Mouse (Mus musculus) forebrain, embryonic 14.5 days (tissue): ENCODE data around the gene Slit1. TPM values are rescaled to one million over a fixed set of nuclear protein-coding genes. Genes with fewer than 3 reads are reported as not detected.

ENCODE experiments used
- ATAC-seq: fragments of 200-750 bp; cut with Nextera tagmentation; 2 replicates; pipeline ENCODE4 v1.8.0; 2017; ENCODE audit warnings: mild to moderate bottlenecking, moderate library complexity
- DNase-seq: peaks from one replicate; pipeline ENCODE4 v3.0.0-alpha.2; 2015; ENCODE audit warnings: low spot score
- H3K27ac ChIP-seq: fragments of 300-500 bp; sonication (generic); 2 replicates; pipeline ENCODE4 v1.5.1; 2014; ENCODE audit warnings: low read depth, mild to moderate bottlenecking, control low read depth, low read length, moderate library complexity
- H3K27me3 ChIP-seq: fragments of 300-500 bp; sonication (generic); replicated peaks from 2 replicates; pipeline ENCODE4 v1.6.1; 2014; ENCODE audit warnings: low read length, control low read depth, mixed read lengths; ENCODE audit not compliant: control insufficient read depth, insufficient read depth
- H3K36me3 ChIP-seq: fragments of 300-500 bp; sonication (generic); 2 replicates; pipeline ENCODE4 v1.6.1; 2014; ENCODE audit warnings: low read length, control low read depth; ENCODE audit not compliant: control insufficient read depth, insufficient read depth
- H3K4me1 ChIP-seq: fragments of 300-500 bp; sonication (generic); 2 replicates; pipeline ENCODE4 v1.6.1; 2014; ENCODE audit warnings: antibody characterized with exemption, low read length, control low read depth; ENCODE audit not compliant: control insufficient read depth, insufficient read depth
- H3K4me2 ChIP-seq: fragments of 300-500 bp; sonication (generic); 2 replicates; pipeline ENCODE4 v1.6.1; 2014; ENCODE audit warnings: mild to moderate bottlenecking, control low read depth, low read length
- H3K4me3 ChIP-seq: fragments of 300-500 bp; sonication (generic); 2 replicates; pipeline ENCODE4 v1.5.1; 2014; ENCODE audit warnings: low read depth, low read length, control low read depth
- H3K9ac ChIP-seq: fragments of 300-500 bp; sonication (generic); 2 replicates; pipeline ENCODE4 v1.6.1; 2014; ENCODE audit warnings: mild to moderate bottlenecking, low read length, control low read depth, moderate library complexity
- H3K9me3 ChIP-seq: fragments of 300-500 bp; sonication (generic); replicated peaks from 2 replicates; pipeline ENCODE4 v1.6.1; 2016; ENCODE audit warnings: low read length, control low read depth, mixed read lengths; ENCODE audit not compliant: control insufficient read depth
- WGBS: fragments of 180-500 bp; shearing (Covaris S2); extraction: QIAGEN DNeasy Blood & Tissue Kit; methylation state at CpG from one replicate; pipeline ENCODE4 v1.1.7; 2014; 5-methylcytosine and 5-hydroxymethylcytosine counted together
- polyA plus RNA-seq: library from polyadenylated mRNA; unstranded; fragments of >200 nt; fragmentation: Nextera tagmentation; extraction: Ambion mirVana; gene quantifications from 2 replicates; pipeline ENCODE4 v1.2.1, GENCODE M21; 2014

Gene Slit1
- polyA plus RNA-seq, 1 experiment from 2014 or later, result 13.5 TPM

DNA sequence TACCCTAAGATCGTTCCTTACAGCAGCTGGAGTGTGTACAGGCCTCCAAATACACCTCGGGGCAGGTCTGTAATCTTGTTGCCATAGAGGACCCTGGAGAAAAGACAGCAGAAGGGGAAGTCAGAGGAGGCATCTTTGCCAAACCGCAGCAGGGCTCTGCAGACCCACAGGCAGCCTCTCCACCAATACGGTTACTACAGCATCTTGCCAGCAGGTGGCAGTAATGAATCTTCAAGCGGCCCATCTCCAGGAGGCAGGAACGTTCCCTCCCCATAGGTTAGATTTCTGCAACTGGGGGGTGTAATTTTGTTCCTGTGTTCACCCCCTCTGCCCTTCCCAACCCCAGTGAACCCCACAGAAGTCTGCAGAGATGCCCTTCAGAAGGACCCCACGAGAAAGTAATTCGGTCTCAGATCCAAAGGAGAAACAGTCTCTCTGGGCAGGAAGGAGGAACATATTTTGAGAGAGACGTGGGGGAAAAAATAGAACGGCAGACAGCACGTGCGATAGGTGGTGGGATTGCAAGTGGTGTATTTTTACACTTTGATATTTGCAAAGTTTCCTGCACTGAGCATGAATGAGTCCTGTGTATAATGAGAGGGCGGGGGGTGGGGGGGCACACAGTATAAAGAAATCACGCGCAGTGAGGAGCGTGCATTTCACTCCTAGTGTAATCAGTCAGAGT is 96.4 kb downstream of the Slit1 start:
- Histone ChIP-seq H3K4me3 (no peak overlapping the region), H3K4me1 (peaks cover 3% of the 10 kb centered on the region; the same call in 1 of the 2 replicates), H3K9me3 (no peaks in the 10 kb centered on the region; the same call in 1 of the 2 replicates), H3K9ac (no peak overlapping the region), H3K27ac (no peak overlapping the region), H3K36me3 (0 out of 2 replicates have a peak, but pooled peaks cover 11% of the 10 kb centered on the region), H3K4me2 (no peak overlapping the region; the same call in 1 of the 2 replicates), H3K27me3 (no peaks in the 10 kb centered on the region)
- ATAC-seq (peak; percentile 65), DNase-seq (peak; percentile 83)
- WGBS, result 45% methylated on average over 16 of the region's 16 CpGs

DNA sequence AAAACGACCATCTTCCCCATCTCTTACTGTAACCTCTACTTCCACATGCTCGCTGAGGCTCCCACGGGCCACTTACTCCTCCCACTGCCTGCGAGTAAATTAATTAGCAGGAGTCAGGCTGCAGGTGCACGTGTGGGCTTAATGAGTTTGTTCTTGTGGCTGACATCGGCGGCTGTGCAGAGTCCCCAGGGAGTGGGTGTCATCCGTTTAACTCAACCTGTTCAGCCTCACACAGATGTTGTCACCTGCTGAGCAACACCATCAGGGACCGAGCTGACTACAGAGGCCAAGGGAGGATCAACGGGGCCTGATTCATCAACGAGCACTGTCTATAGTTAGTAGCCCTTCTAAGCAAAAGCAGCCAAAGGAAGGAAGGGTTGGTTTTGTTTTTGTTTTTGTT is 100.5 kb downstream of the Slit1 start:
- no peaks in the 10 kb centered on the region for H3K27me3 ChIP-seq
- no peak overlapping the region for H3K27ac ChIP-seq
- 0 out of 2 replicates have a peak, but pooled peaks cover 3% of the 10 kb centered on the region for H3K4me1 ChIP-seq
- H3K9ac ChIP-seq, result no peak overlapping the region
- H3K9me3 ChIP-seq, result no peaks in the 10 kb centered on the region; the same call in 1 of the 2 replicates
- no peak overlapping the region for H3K4me2 ChIP-seq
- H3K36me3 ChIP-seq, result 0 out of 2 replicates have a peak, but pooled peaks cover 7% of the 10 kb centered on the region
- 34% methylated on average over 11 of the region's 11 CpGs for WGBS
- DNase-seq, result no peak
- ATAC-seq, result no peak
- no peak overlapping the region for H3K4me3 ChIP-seq

DNA sequence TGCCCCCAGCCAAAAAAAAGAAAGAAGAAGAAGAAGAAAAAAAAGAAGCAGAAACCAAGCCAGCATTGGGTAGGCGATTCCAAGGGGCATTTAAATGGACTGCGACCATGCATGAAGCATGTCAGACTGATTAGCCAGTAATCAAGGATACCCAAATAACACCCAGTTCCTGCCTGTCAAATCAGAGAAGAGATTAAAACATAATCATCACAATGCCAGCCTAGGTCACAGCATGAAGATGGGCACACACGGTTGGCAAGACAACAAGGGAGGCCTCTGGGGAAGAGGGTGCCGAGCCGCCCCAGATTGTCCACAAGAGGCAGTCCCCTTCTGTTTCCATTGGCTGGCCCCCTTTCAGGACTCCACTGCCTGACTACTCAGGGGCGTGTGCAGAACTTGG is 108.5 kb downstream of the Slit1 start:
- DNase-seq (no peak), ATAC-seq (no peak)
- 65% methylated on average over 6 of the region's 6 CpGs for WGBS
- Histone ChIP-seq H3K9me3 (no peaks in the 10 kb centered on the region), H3K27me3 (no peaks in the 10 kb centered on the region), H3K27ac (no peak overlapping the region), H3K4me1 (peaks cover 3% of the 10 kb centered on the region; the same call in 1 of the 2 replicates), H3K9ac (no peak overlapping the region), H3K36me3 (no peaks in the 10 kb centered on the region), H3K4me2 (no peak overlapping the region), H3K4me3 (no peak overlapping the region)

DNA sequence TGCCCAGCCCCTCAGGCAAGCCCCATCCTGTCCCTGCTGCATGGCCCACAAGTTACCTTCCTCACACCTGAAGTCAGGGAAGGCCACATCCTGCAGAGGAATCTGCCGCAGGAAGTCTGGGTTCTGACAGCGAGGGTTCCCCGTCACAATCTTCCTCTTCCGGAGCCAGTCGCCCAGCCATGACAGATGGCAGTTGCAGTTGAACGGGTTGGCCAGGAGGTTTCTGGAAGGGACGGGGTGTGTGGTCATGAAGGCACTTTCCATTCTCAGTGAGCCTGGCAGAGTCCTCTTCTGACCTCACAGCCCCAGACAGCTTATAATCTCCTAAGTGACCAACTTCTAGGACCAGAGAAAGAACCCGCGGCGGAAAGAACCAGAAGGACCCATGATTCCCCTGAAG is 109.4 kb downstream of the Slit1 start:
- H3K4me1 ChIP-seq, result peaks cover 7% of the 10 kb centered on the region; the same call in 1 of the 2 replicates
- DNase-seq (no peak), ATAC-seq (no peak)
- no peak overlapping the region for H3K4me3 ChIP-seq
- 96% methylated on average over 10 of the region's 10 CpGs for WGBS
- H3K9me3 ChIP-seq, result no peaks in the 10 kb centered on the region
- H3K27ac ChIP-seq, result no peak overlapping the region
- no peaks in the 10 kb centered on the region for H3K36me3 ChIP-seq
- no peak overlapping the region for H3K4me2 ChIP-seq
- no peak overlapping the region for H3K9ac ChIP-seq
- no peaks in the 10 kb centered on the region for H3K27me3 ChIP-seq

DNA sequence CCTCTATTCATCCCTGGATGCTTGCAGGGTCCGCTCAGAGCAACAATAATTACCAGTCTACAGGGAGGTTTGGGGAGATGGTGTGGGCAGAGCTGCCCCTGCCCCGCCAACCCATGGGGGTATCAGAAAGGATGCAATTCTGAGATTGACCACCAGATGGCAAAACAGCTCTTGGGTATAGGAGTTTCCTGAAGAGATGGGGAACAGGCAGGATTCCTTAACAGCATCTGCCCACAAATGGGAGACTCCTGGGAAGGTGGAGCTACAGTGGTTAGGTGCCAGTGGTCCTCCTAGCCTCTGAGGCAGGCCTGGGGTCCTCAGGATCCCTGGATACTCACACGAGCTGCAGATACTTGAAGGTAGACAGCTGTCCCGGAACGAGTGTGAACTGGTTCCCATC is 113.9 kb downstream of the Slit1 start:
- peaks cover 20% of the 10 kb centered on the region for H3K36me3 ChIP-seq
- ATAC-seq (peak; percentile 53), DNase-seq (peak; percentile 90)
- no peaks in the 10 kb centered on the region for H3K27me3 ChIP-seq
- 30% methylated on average over 5 of the region's 5 CpGs for WGBS
- no peak overlapping the region for H3K9ac ChIP-seq
- no peak overlapping the region for H3K27ac ChIP-seq
- no peak overlapping the region for H3K4me2 ChIP-seq
- H3K9me3 ChIP-seq, result no peaks in the 10 kb centered on the region
- no peak overlapping the region for H3K4me3 ChIP-seq
- peaks cover 4% of the 10 kb centered on the region; the same call in 1 of the 2 replicates for H3K4me1 ChIP-seq

DNA sequence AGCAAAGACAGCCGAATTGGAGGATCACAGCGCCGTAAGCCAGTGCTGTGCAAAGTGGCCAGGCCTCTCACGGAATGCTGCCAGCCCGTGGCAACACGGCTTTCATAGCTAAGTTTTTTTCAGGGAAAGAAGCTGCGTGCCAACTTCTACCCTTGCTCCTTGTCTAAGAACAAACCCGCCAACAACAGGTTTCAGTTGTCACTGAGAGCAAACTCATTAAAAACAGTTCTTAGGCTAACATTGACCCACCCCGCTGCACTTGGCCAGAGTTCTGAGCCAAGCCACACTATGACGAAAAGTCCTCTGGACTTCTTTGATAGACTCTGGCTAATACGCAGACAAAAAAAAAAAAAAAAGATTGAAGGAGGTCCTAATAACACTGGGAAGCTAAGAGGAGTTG is 114.5 kb downstream of the Slit1 start:
- Histone ChIP-seq H3K4me1 (peaks cover 4% of the 10 kb centered on the region; the same call in 1 of the 2 replicates), H3K36me3 (peaks cover 25% of the 10 kb centered on the region), H3K27me3 (no peaks in the 10 kb centered on the region), H3K4me2 (no peak overlapping the region), H3K4me3 (no peak overlapping the region), H3K9me3 (no peaks in the 10 kb centered on the region), H3K27ac (no peak overlapping the region), H3K9ac (no peak overlapping the region)
- DNase-seq, result peak; percentile 74
- 36% methylated on average over 11 of the region's 11 CpGs for WGBS
- ATAC-seq, result peak; percentile 27; the same call in 1 of the 2 replicates

DNA sequence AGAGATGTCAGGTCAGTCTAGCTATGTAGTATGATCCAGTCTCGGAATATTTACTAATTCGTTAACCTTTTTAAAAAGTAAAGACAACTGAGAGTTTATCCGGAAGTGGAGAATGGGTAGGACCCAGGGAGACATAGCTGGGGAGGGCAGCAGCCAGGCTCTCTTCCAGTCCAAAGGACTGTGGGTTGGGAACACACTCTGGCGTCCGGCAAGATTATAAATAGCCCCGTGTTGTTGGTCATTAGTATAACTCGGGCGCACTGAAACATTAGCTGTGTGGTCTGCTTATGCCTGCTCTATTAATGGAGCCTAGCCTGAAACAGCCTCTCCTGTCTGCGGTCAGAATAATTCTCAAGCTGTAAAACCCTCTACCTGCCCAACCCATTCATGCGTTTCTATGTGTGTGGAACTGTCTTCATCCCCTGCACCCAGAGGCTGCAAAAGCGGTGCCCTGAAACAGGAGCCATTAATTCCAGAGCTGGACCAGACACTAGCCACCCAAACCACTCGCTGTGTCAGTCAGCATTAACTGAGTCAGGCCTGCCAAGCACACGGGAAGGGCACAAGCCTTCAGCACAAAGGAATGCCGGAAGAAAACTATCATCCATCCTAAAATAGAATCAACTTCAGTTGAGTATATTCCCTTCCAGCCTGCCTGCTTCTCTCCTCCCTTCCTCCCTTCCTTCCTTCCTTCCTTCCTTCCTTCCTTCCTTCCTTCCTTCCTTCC is 122.9 kb downstream of the Slit1 start:
- Histone ChIP-seq H3K9me3 (no peaks in the 10 kb centered on the region), H3K4me1 (peaks cover 15% of the 10 kb centered on the region), H3K36me3 (peaks cover 13% of the 10 kb centered on the region; the same call in 1 of the 2 replicates), H3K27ac (no peak overlapping the region), H3K4me3 (no peak overlapping the region), H3K27me3 (no peaks in the 10 kb centered on the region), H3K9ac (no peak overlapping the region), H3K4me2 (no peak overlapping the region)
- no peak for DNase-seq
- no peak for ATAC-seq
- WGBS, result 85% methylated on average over 14 of the region's 14 CpGs

DNA sequence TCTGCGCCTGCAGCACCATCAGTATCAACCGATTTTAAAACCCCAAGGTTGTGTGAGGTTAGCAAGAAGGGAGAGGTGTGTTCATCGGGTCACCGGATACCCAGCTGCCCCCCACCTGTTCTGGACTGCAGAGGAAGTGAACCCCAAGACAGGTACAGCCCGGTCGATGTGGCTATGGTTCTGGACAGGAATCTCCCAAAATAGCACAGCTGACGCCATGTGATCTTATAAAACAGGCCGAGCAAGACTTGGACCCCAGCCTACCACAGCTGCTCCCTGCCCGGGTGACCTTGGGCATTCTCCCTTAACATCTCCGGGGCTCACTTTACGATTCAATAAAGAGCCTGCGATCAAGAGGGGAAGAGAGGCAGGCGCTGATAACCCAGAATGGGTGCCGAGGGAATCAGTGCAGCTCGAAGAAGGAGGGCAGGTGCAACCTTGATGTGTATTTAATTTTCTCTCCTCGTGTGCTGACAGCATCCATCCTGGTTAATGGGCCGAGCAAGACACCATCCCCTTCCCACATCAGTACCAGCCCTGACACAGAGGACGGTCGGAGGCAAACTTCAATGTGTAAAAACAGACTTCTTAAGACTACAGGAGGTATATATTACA is 124.6 kb downstream of the Slit1 start:
- H3K9me3 ChIP-seq, result no peaks in the 10 kb centered on the region
- H3K4me1 ChIP-seq, result peaks cover 21% of the 10 kb centered on the region
- H3K9ac ChIP-seq, result no peak overlapping the region
- H3K36me3 ChIP-seq, result 0 out of 2 replicates have a peak, but pooled peaks cover under 1% of the 10 kb centered on the region
- H3K4me2 ChIP-seq, result no peak overlapping the region
- no peak for ATAC-seq
- 86% methylated on average over 19 of the region's 19 CpGs for WGBS
- H3K4me3 ChIP-seq, result no peak overlapping the region
- no peaks in the 10 kb centered on the region for H3K27me3 ChIP-seq
- H3K27ac ChIP-seq, result peak overlapping the region; percentile 58; the same call in 1 of the 2 replicates
- no peak for DNase-seq
